Mouse (Mus musculus) kidney, postnatal 25 days (tissue): ENCODE data around the gene L1cam.

Source experiments
- DNase-seq, 2 experiments: peaks; one replicate each; pipeline ENCODE4 v3.0.0; 2021; ENCODE audit warnings: mixed read lengths in 2 of 2

Gene L1cam

DNA sequence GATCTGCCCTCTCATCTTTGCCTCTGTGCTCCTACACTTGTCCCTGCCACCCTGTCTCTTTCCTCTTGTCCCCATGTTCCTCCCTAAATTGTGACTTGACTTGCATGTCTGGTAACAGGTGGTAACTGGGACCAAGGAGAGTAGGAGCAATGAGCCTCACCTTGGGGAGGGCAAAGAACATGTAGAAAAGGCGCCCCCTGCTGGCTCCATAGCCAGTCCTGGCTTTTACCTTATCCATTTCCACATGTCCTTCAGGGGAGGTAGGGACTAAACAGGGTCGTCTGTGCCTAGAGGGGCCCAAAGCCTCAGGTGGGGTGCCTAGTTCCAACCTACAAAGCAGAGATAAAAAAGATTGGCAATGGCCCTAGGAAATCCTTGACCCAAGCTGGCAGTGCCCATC, at the start of gene L1cam:
L1cam (minus strand) TSS at position 387 of the 400 bp plus-strand sequence.
- DNase-seq = peak; percentile 56 to 78

GRCm38 (mm10) chrX:73942294-73942693, 46.4 kb upstream of the L1cam start:
- DNase-seq = no peak

GRCm38 (mm10) chrX:73941860-73942259, 46.0 kb upstream of the L1cam start:
- DNase-seq = no peak

DNA sequence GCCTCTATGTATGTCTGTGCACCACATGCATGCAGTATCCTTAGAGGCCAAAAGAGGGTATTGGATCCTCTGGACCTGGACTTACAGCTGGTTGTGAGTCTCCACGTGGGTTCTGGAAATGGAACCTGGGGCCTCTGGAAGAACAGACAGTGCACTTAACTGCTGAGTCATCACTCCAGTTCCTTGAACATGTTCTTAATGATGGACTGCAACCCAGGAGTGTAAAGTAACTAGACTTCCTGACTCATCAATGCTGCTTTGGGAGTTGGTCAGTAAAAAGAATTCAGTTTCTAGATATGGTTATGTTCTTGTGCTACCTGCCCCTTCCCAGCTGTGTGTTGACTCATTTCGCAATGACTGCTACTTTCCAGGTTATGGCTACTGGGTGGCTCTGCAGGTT, 36.0 kb upstream of the L1cam start:
- DNase-seq = no peak

- peak; percentile 83 to 91 for DNase-seq
Measured at GRCm38 (mm10) chrX:73930402-73931062, 34.6 kb upstream of the L1cam start, which contains the start of gene Renbp. Gene Renbp, minus strand, starts transcription at chrX:73930850.

- DNase-seq = no peak
Measured at GRCm38 (mm10) chrX:73922550-73922882, 26.6 kb upstream of the L1cam start.

GRCm38 (mm10) chrX:73921823-73922549, 26.1 kb upstream of the L1cam start, which contains the start of the genes Arhgap4 and Naa10:
Gene Arhgap4, minus strand, starts transcription at chrX:73921870.
Gene Naa10, minus strand, starts transcription at chrX:73921944.
- DNase-seq = peak; percentile 91 to 94

DNA sequence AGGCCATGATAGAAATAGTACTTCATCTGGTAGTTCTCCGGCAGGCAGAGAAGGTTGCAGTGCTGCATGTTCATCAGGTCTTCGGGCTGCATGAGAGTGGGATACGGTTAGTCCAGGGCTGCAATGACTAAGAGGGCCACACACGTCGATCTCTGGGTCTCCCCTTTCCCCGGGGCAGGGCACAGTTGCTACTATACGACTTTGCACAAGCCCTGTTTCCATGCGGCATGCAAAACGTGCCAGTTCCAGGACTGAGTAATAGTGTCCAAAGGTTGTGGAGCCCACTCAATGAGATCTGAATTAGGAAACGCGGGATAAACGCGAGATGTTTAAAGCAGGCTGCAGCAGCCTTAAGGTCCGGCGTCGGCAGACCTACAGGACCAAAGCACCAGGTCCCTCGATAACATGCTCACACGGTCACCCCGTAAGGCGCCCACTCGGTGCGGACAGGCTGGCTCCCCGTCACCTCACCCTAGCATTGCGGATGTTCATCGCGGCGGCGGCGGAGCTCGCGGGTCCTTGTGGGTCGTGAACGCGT, 25.4 kb upstream of the L1cam start:
- DNase-seq = no peak

DNA sequence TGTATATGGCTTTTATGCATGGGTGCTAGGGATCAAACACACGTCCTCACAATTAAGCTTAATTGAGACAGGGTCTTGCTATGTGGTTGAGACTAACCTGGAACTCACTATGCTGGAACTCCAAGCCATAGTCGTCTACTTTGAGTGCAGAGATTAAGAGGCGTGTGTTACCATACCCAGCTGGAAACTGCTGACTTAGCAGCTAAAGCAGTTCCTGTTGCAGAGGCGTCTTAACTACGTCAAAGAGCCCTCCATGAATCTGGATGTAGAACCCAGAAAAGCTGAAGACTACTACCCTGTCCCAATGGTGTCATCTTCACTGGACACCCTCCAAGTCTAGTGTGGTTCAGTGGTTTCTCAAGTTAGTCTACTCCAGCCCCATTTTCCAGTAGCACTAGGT, 22.7 kb upstream of the L1cam start:
- DNase-seq = no peak

GRCm38 (mm10) chrX:73916945-73917344, 21.0 kb upstream of the L1cam start:
- DNase-seq = no peak

- DNase-seq = peak; percentile 95 to 97
Measured at GRCm38 (mm10) chrX:73914827-73915703, 19.2 kb upstream of the L1cam start.

DNA sequence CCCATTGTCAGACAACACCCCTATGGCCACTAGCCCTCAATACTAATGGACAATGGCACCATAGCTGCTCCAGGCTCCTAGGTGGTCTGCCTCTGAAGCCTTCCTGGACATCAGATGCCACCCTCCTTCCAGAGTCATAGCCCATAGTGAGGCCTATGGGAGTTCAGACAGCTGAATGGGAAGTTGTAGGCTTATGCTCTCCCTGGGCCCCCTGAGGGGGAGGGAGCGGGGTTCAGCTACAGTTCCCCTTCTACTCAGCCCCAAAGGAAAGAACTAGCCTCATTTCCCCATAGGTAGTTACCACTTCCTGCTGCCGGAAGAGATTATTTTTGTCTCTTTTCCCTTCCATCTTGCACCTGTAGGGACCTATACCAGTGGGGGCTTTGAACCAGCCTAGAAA, 15.7 kb upstream of the L1cam start:
- DNase-seq = no peak

DNA sequence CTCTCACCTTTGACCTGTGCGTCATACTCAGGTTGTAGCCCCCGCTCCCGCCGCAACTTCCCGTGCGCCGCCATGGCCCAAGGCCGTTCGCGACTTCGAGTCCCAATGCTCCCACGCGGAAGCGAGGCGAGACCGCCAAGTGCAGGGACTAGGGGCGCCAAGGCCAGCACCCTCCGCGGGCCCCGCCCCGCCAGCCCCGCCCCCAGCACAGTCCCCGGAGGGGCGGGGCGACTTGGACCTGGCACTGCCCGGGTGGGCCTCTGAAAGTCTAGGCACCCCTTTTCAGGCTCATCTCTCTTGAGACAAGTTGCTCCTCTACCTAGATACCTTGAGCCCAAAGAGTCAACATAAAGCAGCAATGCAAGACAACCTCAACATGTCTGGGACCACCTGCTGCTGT, 15.3 kb upstream of the L1cam start:
- DNase-seq = peak in 1 of 2 experiments; percentile 48

GRCm38 (mm10) chrX:73910451-73910850, 14.5 kb upstream of the L1cam start:
- DNase-seq = no peak

- DNase-seq = no peak
Measured at GRCm38 (mm10) chrX:73910049-73910448, 14.1 kb upstream of the L1cam start.

- no peak for DNase-seq
Measured at GRCm38 (mm10) chrX:73897959-73898358, 2.1 kb upstream of the L1cam start.

GRCm38 (mm10) chrX:73892833-73893232, 3.1 kb downstream of the L1cam start:
- DNase-seq = no peak

- DNase-seq = peak; percentile 49 to 65
Measured at GRCm38 (mm10) chrX:73891551-73892152, 4.3 kb downstream of the L1cam start, which contains the start of gene Avpr2. Gene Avpr2, plus strand, starts transcription at chrX:73892102.

GRCm38 (mm10) chrX:73881463-73881862, 14.4 kb downstream of the L1cam start:
- DNase-seq = peak; percentile 18 to 61

DNA sequence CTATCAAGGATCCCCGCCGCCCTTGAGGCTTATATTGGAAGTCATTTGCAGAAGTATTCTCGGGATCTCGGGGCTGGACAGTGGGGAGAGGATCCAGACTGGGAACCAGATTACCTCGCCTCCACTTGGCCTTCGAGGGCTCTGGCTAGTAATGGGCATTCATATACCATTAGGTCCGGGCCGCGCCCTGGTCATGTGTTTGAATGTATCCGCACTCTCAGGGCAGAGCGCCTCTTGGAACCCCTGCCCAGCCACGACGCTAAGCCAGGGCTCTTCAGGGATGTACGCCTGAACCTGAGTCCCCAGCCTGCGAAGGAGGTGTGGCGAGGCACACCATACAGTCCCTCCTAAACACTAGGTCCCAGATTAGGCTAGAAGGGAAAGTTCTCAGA, 14.9 kb downstream of the L1cam start:
- no peak for DNase-seq

DNA sequence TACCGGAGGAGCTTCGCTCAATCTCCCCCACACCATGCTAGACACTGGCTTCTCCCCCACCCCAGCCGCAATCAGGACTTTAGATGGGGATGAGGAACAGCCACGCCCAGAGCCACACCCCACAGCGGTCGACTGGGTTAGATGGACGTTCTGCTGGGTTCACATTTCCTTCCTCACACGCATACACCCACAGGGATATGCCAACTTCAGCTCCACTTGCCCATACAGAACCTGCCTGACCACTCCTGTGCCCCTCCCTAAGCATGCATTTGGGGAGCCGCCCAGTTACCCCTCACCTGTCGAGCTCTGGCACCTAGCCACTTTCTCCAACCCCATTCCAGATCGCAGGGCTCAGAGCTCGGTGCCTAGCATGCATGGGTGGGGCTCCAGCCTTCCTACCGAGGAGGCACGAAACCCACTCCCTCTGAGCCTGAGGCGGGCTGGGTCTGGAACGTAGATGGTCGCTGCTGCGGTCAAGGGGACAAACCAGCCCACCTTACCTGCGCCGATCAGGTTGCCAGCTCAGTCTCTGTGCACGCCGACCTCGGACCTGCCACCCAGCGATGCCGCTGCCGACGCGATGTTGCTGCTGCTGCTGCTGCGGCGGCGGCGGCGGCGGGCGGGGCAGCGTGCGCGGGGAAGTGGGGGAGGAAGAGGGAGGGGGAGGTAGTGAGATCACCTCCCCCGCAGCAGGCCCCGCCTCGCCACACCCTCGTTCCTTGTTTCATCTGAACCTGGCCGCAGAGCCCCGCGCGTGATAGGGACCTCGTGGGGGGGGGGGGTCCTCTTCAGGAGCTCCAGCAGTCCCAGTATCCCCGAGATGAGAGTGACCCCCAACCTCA, 15.5 kb downstream of the L1cam start:
- DNase-seq = peak; percentile 42 to 69

GRCm38 (mm10) chrX:73877014-73877413, 18.9 kb downstream of the L1cam start:
- no peak for DNase-seq
